Mouse (Mus musculus) ES-E14 (cell line): ENCODE measurements around the gene Epb41l4b.

Source experiments
- CHD2 ChIP-seq: IDR thresholded peaks from 2 replicates; pipeline ENCODE4 v1.6.1; 2014; ENCODE audit warnings: mild to moderate bottlenecking, low read depth, low read length, inconsistent platforms
- ZNF384 ChIP-seq: IDR thresholded peaks from 2 replicates; pipeline ENCODE4 v1.6.1; 2012; ENCODE audit warnings: low read depth, low read length, inconsistent platforms

DNA sequence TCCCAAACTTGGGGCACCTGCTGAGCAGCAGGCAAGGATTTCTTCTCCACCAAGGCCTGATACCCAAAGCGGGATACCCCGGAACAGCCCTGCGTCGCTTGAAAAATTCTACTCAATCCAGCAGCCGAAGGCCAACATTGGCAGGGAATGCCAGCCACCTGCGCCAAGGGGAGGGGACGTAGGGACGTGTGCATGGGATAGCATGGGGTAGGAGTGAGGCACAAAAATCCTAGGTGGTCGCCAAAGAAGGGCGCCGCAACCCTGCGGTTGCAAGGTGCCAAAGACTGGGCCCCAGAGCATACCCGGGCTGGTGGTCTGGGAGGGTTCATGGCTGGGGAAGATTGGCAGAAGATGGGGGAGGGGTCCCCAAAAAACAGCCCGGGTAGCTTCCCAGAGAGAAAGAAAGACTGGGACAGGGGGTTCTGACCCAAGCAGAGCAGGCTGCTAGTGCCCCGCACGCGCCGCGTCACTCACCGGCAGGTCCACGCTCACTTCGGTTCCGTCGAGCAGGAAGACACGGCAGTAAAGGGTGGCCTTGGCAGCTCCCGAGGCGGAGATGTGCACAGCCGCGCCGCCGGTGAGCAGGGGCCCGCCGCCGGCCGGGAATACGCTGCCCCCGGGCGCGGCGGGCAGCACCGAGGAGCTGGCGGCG, 737 bp downstream of the Epb41l4b start:
- TF ChIP-seq ZNF384, result no peak
- no peak for TF ChIP-seq CHD2
